Mouse (Mus musculus) intestine, postnatal 0 days (tissue): Measurements from ENCODE around the gene Fscn2. TPM values are rescaled to one million over a fixed set of nuclear protein-coding genes. Genes with fewer than 3 reads are reported as not detected.
A peak's percentile ranks its signal among the peaks of the same experiment; 100 is the strongest.

ENCODE experiments used
- ATAC-seq: fragments of 200-750 bp; cut with Nextera tagmentation; 2 replicates; pipeline ENCODE4 v1.8.0; 2017; ENCODE audit warnings: mild to moderate bottlenecking, moderate TSS enrichment, moderate library complexity
- H3K27ac ChIP-seq: fragments of 300-500 bp; sonication (generic); 2 replicates; pipeline ENCODE4 v1.5.1; 2014; ENCODE audit warnings: mild to moderate bottlenecking, low read depth, low read length, moderate library complexity
- H3K27me3 ChIP-seq: fragments of 300-500 bp; sonication (generic); replicated peaks from 2 replicates; pipeline ENCODE4 v1.6.1; 2014; ENCODE audit warnings: low read length, mixed read lengths; ENCODE audit not compliant: control insufficient read depth, insufficient read depth
- H3K36me3 ChIP-seq: fragments of 300-500 bp; sonication (generic); 2 replicates; pipeline ENCODE4 v1.6.1; 2014; ENCODE audit warnings: mild to moderate bottlenecking, moderate library complexity; ENCODE audit not compliant: control insufficient read depth, insufficient read depth
- H3K4me1 ChIP-seq: fragments of 300-500 bp; sonication (generic); replicated peaks from 2 replicates; pipeline ENCODE4 v1.6.1; 2014; ENCODE audit warnings: antibody characterized with exemption, low read length, mixed read lengths; ENCODE audit not compliant: control insufficient read depth, insufficient read depth
- H3K4me2 ChIP-seq: fragments of 300-500 bp; sonication (generic); replicated peaks from 2 replicates; pipeline ENCODE4 v1.6.1; 2014; ENCODE audit warnings: low read depth, mild to moderate bottlenecking, moderate library complexity
- H3K4me3 ChIP-seq: fragments of 300-500 bp; sonication (generic); 2 replicates; pipeline ENCODE4 v1.5.1; 2014; ENCODE audit warnings: low read depth, low read length
- H3K9ac ChIP-seq: fragments of 300-500 bp; sonication (generic); 2 replicates; pipeline ENCODE4 v1.6.1; 2014; ENCODE audit warnings: mild to moderate bottlenecking, low read depth, low read length
- H3K9me3 ChIP-seq: fragments of 300-500 bp; sonication (generic); 2 replicates; pipeline ENCODE4 v1.6.1; 2016; ENCODE audit warnings: mixed run types; ENCODE audit not compliant: control insufficient read depth
- CTCF ChIP-seq: sonication (generic); IDR thresholded peaks from 2 replicates; pipeline ENCODE4 v1.5.1; 2016; ENCODE audit warnings: low read depth, mild to moderate bottlenecking, control low read depth, antibody characterized with exemption, moderate library complexity
- WGBS: fragments of 180-500 bp; shearing (Covaris S2); extraction: QIAGEN DNeasy Blood & Tissue Kit; methylation state at CpG from one replicate; pipeline ENCODE4 v1.1.7; 2014; 5-methylcytosine and 5-hydroxymethylcytosine counted together
- polyA plus RNA-seq: library from polyadenylated mRNA; unstranded; fragments of >200 nt; fragmentation: Nextera tagmentation; extraction: Ambion mirVana; gene quantifications from 2 replicates; pipeline ENCODE4 v1.2.1, GENCODE M21; 2015

Gene Fscn2
- polyA plus RNA-seq, 1 experiment from 2014 or later = 0.16 TPM

DNA sequence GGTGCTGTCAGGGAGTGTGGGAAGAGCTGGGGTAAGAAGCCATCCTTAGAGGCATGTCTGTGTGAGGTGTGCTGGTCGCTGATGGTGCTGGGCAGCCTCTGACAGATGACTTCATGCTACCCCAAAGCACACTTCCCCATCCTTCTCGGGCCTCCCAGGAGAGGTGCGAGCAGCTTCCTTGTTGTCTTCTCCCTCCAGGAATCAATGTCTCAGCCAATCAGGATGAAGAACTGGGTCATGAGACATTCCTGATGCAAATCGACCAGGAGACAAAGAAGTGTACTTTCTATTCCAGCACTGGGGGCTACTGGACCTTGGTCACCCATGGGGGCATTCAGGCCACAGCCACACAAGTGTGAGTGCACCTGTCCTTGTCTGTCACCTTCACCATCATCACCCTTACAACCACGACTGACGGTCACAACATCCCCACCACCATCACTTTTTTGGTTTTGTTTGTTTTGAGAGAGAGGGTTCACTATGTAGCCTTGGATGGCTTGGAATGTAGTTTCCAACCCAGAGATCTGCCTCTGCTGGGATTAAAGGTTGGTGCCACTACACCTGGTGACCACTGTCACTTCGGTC lies 5.2 kb downstream of the Fscn2 start:
- no peak overlapping the region for H3K4me2 ChIP-seq
- H3K9ac ChIP-seq = no peak overlapping the region
- H3K4me1 ChIP-seq = no peaks in the 10 kb centered on the region
- H3K9me3 ChIP-seq = no peaks in the 10 kb centered on the region
- no peak overlapping the region for H3K27ac ChIP-seq
- TF ChIP-seq CTCF = no peak
- peaks cover 12% of the 10 kb centered on the region; the same call in 1 of the 2 replicates for H3K36me3 ChIP-seq
- no peaks in the 10 kb centered on the region for H3K27me3 ChIP-seq
- 32% methylated on average over 7 of the region's 7 CpGs for WGBS
- no peak for ATAC-seq
- no peak overlapping the region for H3K4me3 ChIP-seq

GRCm38 (mm10) chr11:120369656-120370055 lies 8.3 kb downstream of the Fscn2 start:
- no peaks in the 10 kb centered on the region for H3K27me3 ChIP-seq
- no peak overlapping the region for H3K4me2 ChIP-seq
- H3K27ac ChIP-seq = no peak overlapping the region
- H3K4me3 ChIP-seq = no peak overlapping the region
- H3K4me1 ChIP-seq = no peaks in the 10 kb centered on the region
- peak; percentile 63 for ATAC-seq
- TF ChIP-seq CTCF = peak; percentile 91
- no peaks in the 10 kb centered on the region for H3K9me3 ChIP-seq
- no peak overlapping the region for H3K9ac ChIP-seq
- 32% methylated on average over 8 of the region's 8 CpGs for WGBS
- H3K36me3 ChIP-seq = peaks cover 40% of the 10 kb centered on the region

GRCm38 (mm10) chr11:120373025-120373424 lies 11.7 kb downstream of the Fscn2 start:
- 70% methylated on average over 13 of the region's 13 CpGs for WGBS
- Histone ChIP-seq H3K36me3 (peaks cover 66% of the 10 kb centered on the region), H3K9me3 (no peaks in the 10 kb centered on the region), H3K4me2 (no peak overlapping the region), H3K4me3 (no peak overlapping the region), H3K27me3 (no peaks in the 10 kb centered on the region), H3K4me1 (no peaks in the 10 kb centered on the region), H3K9ac (no peak overlapping the region), H3K27ac (no peak overlapping the region)
- no peak for ATAC-seq
- TF ChIP-seq CTCF = peak; percentile 52

DNA sequence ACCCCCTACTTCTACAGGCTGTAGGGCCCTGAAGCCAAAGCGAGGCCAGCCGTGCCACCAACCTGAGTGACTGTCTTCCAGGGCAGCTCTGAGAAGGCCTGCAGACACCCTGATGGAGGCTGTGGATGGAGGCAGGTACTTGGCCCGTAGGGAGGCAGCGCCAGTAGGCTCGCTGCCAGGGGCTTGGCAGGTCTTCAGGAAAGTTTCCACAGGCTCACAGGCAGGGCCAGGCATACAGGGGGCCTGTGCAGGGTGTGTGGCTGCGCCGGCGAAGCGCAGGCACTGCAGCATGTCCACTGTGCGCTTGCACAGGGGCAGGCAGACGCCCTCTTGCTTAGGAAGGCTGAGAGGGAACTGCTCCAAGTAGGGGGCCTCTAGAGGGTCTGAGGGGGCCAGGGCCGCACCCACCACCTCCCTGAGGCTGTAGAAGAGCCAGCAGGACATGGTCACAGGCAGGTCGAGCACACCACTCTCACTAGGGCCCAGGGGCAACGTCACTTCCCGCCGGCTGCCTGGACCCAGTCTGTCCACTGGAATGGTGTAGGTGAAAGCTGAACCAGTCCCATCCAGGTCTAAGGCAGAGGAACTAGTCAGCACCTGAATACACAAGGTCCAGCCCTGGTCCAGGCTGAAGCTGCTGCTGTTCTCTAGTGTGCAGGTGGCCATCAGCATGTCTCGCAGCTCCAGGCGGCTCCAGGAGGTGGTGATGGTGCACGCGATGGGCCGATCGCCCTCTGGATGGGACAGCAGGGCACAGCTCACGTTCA lies 12.7 kb downstream of the Fscn2 start:
- peaks cover 66% of the 10 kb centered on the region for H3K36me3 ChIP-seq
- no peaks in the 10 kb centered on the region for H3K27me3 ChIP-seq
- no peak for TF ChIP-seq CTCF
- no peak overlapping the region for H3K4me3 ChIP-seq
- no peak overlapping the region for H3K27ac ChIP-seq
- 0 out of 2 replicates have a peak, but pooled peaks cover 2% of the 10 kb centered on the region for H3K4me1 ChIP-seq
- H3K9ac ChIP-seq = no peak overlapping the region
- WGBS = 86% methylated on average over 23 of the region's 23 CpGs
- H3K9me3 ChIP-seq = no peaks in the 10 kb centered on the region
- ATAC-seq = no peak
- H3K4me2 ChIP-seq = no peak overlapping the region

DNA sequence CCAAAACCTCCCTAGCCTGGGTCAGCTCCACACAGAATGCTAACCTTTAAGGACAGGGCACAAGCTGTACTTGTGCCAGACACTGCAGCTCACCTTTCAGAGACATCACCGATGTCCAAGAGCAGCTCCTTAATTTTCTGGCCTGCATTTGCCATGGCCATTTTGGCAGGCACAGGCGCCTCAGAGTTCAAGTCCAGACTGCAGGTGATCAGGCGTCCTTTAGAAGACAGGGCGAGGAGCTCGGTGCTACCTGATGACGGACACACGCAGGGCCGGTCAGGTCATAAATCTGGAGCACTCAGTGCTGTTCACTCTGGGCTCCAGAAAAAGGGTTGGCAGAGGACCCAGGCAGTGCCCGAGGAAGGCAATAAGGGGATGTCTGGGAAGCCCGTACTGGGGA lies 14.0 kb downstream of the Fscn2 start:
- no peak for ATAC-seq
- Histone ChIP-seq H3K27me3 (no peaks in the 10 kb centered on the region), H3K4me2 (no peak overlapping the region), H3K27ac (no peak overlapping the region), H3K9ac (no peak overlapping the region), H3K4me3 (no peak overlapping the region), H3K9me3 (no peaks in the 10 kb centered on the region), H3K4me1 (0 out of 2 replicates have a peak, but pooled peaks cover 3% of the 10 kb centered on the region), H3K36me3 (peaks cover 72% of the 10 kb centered on the region)
- WGBS = 92% methylated on average over 10 of the region's 10 CpGs
- no peak for TF ChIP-seq CTCF

DNA sequence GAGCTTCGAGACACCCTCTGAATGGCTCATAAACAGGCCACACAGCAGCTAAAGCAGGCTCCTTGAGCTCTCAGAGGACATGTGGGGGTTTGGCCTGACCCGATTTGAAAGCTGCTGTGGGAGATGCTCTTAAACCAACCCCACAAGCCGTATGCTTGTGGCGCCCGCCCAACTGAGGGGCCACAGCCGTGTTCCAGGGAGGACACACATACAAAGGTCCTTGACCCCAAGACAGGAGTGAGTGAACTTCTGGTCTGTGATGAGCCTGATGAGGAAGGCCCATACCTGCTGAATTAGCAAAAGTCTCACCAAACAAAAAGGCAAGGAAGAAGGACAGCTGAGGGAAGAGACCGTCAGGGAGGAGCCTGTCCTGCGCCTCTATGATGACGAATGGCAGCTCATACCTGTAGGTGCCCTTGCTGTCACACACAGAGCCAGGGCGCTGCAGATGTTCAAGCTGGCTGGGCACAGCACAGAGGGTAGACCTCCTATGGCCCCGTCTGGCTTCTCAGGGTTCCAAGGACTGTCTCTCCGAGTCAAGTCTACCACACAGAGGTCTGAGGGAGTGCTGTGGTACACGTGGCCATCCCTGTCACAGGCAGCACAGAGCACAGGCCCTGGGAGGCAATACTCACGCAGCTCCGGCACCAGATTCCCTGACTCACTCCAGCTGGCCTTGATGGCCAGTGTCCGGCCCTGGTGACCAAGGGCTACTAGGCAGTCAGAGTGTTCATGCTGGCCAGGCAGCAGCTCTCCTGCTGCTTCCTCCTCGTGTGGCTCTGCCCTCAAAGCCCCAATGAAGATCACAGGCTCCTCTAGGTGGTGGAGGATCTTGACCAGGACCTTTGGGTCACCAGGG lies 15.2 kb downstream of the Fscn2 start:
- H3K4me2 ChIP-seq = no peak overlapping the region
- no peak overlapping the region for H3K27ac ChIP-seq
- TF ChIP-seq CTCF = no peak
- ATAC-seq = no peak
- peaks cover 70% of the 10 kb centered on the region for H3K36me3 ChIP-seq
- 92% methylated on average over 17 of the region's 17 CpGs for WGBS
- H3K9me3 ChIP-seq = no peaks in the 10 kb centered on the region
- H3K4me3 ChIP-seq = no peak overlapping the region
- 0 out of 2 replicates have a peak, but pooled peaks cover 3% of the 10 kb centered on the region for H3K4me1 ChIP-seq
- no peak overlapping the region for H3K9ac ChIP-seq
- no peaks in the 10 kb centered on the region for H3K27me3 ChIP-seq
